Mouse (Mus musculus) MN1 (cell line): ENCODE measurements at regions not wholly inside any gene's neighbourhood (a gene's known extent, or its start where the extent isn't known, plus 50 kb on each side); places are given as distances from the start of the nearest gene placed in this dataset.
A peak's percentile ranks its signal among the peaks of the same experiment; 100 is the strongest.

Experiments
- DNase-seq: peaks from one replicate; pipeline ENCODE4 v3.0.0-alpha.2; 2016; ENCODE audit warnings: low spot score

- DNase-seq = no peak
Measured at GRCm38 (mm10) chr12:109891206-109891605, 291.1 kb upstream of the Rtl1 start.

- DNase-seq = no peak
Measured at GRCm38 (mm10) chr12:109892834-109893233, 292.7 kb upstream of the Rtl1 start.

GRCm38 (mm10) chr12:109893657-109894056, 293.5 kb upstream of the Rtl1 start:
- no peak for DNase-seq

GRCm38 (mm10) chr12:109895389-109895788, 295.3 kb upstream of the Rtl1 start:
- no peak for DNase-seq

GRCm38 (mm10) chr12:109896397-109896796, 296.3 kb upstream of the Rtl1 start:
- DNase-seq = no peak

- DNase-seq = no peak
Measured at GRCm38 (mm10) chr12:109896906-109897305, 296.8 kb upstream of the Rtl1 start.

GRCm38 (mm10) chr12:109897861-109898385, 297.8 kb upstream of the Rtl1 start:
- no peak for DNase-seq

GRCm38 (mm10) chr12:109899420-109899819, 299.3 kb upstream of the Rtl1 start:
- DNase-seq = no peak

- DNase-seq = no peak
Measured at GRCm38 (mm10) chr12:109910966-109911495, 310.9 kb upstream of the Rtl1 start.

GRCm38 (mm10) chr12:109911506-109911905, 311.4 kb upstream of the Rtl1 start:
- no peak for DNase-seq

GRCm38 (mm10) chr12:109917761-109918160, 317.6 kb upstream of the Rtl1 start:
- DNase-seq = no peak

- peak; percentile 13 for DNase-seq
Measured at GRCm38 (mm10) chr12:109918901-109919300, 318.8 kb upstream of the Rtl1 start.

GRCm38 (mm10) chr12:109922111-109922510, 322.0 kb upstream of the Rtl1 start:
- DNase-seq = peak; percentile 81

- no peak for DNase-seq
Measured at GRCm38 (mm10) chr12:109925866-109926265, 325.7 kb upstream of the Rtl1 start.

- DNase-seq = no peak
Measured at GRCm38 (mm10) chr12:109926643-109927042, 326.5 kb upstream of the Rtl1 start.

GRCm38 (mm10) chr12:109946179-109946578, 332.7 kb upstream of the Dio3 start:
- DNase-seq = no peak

- DNase-seq = no peak
Measured at GRCm38 (mm10) chr12:109946936-109947335, 331.9 kb upstream of the Dio3 start.

GRCm38 (mm10) chr12:109947886-109948433, 330.9 kb upstream of the Dio3 start:
- no peak for DNase-seq

GRCm38 (mm10) chr12:109948434-109948984, 330.4 kb upstream of the Dio3 start:
- DNase-seq = no peak

- peak; percentile 46 for DNase-seq
Measured at GRCm38 (mm10) chr12:109949231-109949965, 329.5 kb upstream of the Dio3 start.

GRCm38 (mm10) chr12:109950632-109951031, 328.2 kb upstream of the Dio3 start:
- DNase-seq = no peak

- no peak for DNase-seq
Measured at GRCm38 (mm10) chr12:109951473-109951872, 327.4 kb upstream of the Dio3 start.

- DNase-seq = no peak
Measured at GRCm38 (mm10) chr12:109951884-109952456, 326.9 kb upstream of the Dio3 start.
